Comparison of ENCODE assay signal across 8 mouse cellular contexts in the genomic region with DNA sequence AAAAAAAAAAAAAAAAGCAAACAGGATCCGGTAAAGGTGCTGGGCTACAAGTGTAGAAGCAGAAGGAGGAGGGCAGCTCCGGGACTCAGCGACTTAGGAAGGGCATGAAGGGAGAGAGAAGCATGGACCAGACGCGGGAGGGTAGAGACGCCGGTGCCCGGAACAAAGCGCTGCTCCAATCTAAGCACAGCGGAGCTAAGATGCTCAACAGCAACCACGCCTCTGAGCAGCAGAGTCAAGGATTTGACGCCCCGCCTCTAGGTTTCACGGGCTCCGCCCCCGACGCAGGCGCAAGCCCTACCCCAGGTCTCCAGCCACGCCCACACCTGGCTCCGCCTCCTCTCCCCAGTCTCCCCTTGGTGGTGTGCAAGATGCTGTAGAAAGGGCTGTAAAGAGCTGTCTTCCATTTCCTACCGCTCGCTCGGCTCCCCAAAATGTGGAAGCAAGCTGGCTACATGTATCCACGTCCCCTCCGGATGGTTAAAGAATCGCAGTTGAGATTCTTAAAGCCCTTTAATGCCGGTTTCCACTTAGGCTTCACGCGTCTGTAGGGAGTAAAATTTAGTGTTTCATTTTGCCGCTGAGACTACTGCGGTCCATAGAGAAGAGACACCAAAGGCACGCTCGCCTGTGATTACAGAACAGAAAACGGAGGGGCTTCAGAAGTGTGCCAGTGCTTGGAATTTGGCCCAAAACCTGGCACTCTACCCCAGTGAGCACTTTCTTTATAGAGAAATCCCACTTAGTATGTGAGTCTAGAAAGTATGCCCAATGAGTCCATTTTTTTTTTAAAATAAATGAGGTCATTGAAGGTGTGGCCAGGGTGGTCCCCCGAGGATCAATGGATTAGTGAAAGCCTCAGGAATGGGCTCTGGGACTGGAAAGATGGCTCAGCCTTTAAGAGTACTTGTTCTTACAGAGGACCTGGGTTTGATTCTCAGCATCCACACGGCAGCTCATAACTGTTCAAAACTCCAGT. TPM values are rescaled to one million over a fixed set of nuclear protein-coding genes. Genes with fewer than 3 reads are reported as not detected.
DNase-seq lines count a peak whose midpoint lies in the region; ATAC-seq and TF ChIP-seq lines count a peak whose summit lies in the region.

A gene (minus strand): TSS at position 211 of the 979 bp plus-strand sequence.

- peak within 1 kb of the TSS; percentile 76 for H3K9ac ChIP-seq in hindbrain, postnatal 0 days (replicated peaks; ENCODE audit: low read length)

- H3K27me3 ChIP-seq in hindbrain, postnatal 0 days (ENCODE audit: insufficient read depth, low read length) = no peaks in the 10 kb centered on the region

- DNase-seq in WW6 (ENCODE audit: low read depth, low spot score) = peak; percentile 95
- peak; percentile 81 to 93 for DNase-seq in cerebellum, postnatal 4 days (ENCODE audit: low spot score in 2 of 2)
- peak; percentile 94 for DNase-seq in gastrocnemius, adult 18-20 months (ENCODE audit: low spot score)
- peak; percentile 99 for DNase-seq in hindbrain, postnatal 0 days (ENCODE audit: low spot score)
- DNase-seq in left cerebral cortex, adult 2 months (ENCODE audit: extremely low spot score in 1 of 2, low spot score in 2 of 2) = peak; percentile 94 to 95
- DNase-seq in right cerebral cortex, adult 2 months (ENCODE audit: low spot score in 2 of 2) = peak; percentile 95
- peak; percentile 91 for DNase-seq in urinary bladder, postnatal 14 days (ENCODE audit: low spot score)

- H3K4me1 ChIP-seq in hindbrain, postnatal 0 days (ENCODE audit: insufficient read depth, low read length) = peaks cover 4% of the 10 kb centered on the region; the same call in 1 of the 2 replicates

- H3K4me3 ChIP-seq in hindbrain, postnatal 0 days (ENCODE audit: low read length) = peak within 1 kb of the TSS; percentile 70
- H3K4me3 ChIP-seq in left cerebral cortex, adult 2 months = peak within 1 kb of the TSS; percentile 86

- peak within 1 kb of the TSS; percentile 94 for H3K27ac ChIP-seq in hindbrain, postnatal 0 days
- peak within 1 kb of the TSS; percentile 91 for H3K27ac ChIP-seq in left cerebral cortex, adult 2 months

- intact Hi-C loops in left cerebral cortex, adult 2 months (cut with DNase I) = no loop called here

- no peak for TF ChIP-seq CTCF in hindbrain, postnatal 0 days (IDR thresholded peaks at IDR 0.05; ENCODE audit: low read depth)
- TF ChIP-seq CTCF in left cerebral cortex, adult 2 months (IDR thresholded peaks at IDR 0.05) = no peak; the same call in 1 of the 2 replicates

- ATAC-seq in hindbrain, postnatal 0 days = peak; percentile 97
- peak; percentile 99 for ATAC-seq in megakaryocyte, adult 5-6 weeks (ENCODE audit: poor library complexity, severe bottlenecking)

- H3K4me2 ChIP-seq in hindbrain, postnatal 0 days (ENCODE audit: low read depth, low read length) = peak within 1 kb of the TSS; percentile 79

- 2% methylated on average over 36 of the region's 36 CpGs for WGBS in hindbrain, postnatal 0 days

- H3K9me3 ChIP-seq in hindbrain, postnatal 0 days (ENCODE audit: low read length) = no peaks in the 10 kb centered on the region

- H3K36me3 ChIP-seq in hindbrain, postnatal 0 days (ENCODE audit: insufficient read depth, low read length) = no peaks in the 10 kb centered on the region

RNA-seq across cellular contexts. Expression of the gene that starts here (rescaled TPM):
- total RNA-seq in gastrocnemius, adult 18-20 months (2021) = under 1 TPM; 0.43 to 0.82 TPM
- total RNA-seq in hindbrain, postnatal 0 days (2014; rRNA removed) = 85.9 and 87.8 TPM in 2 replicates
- 30.8 and 32.7 TPM in 2 replicates for polyA plus RNA-seq in hindbrain, postnatal 0 days (2015; fragmentation: Nextera tagmentation; extraction: Ambion mirVana)
- total RNA-seq in left cerebral cortex, adult 2 months (2021) = 10 to 100 TPM; 34.3 to 34.8 TPM
- total RNA-seq in megakaryocyte, adult 5-6 weeks (2015) = 0.23 TPM in 1 of 2 replicates, not detected in the other
- not detected in 2 replicates for total RNA-seq in megakaryocyte, adult 5-6 weeks (2017)

Comparison
In these comparisons a context has a peak if more than half of its experiments do, and no peak if none do; other contexts are left out.
1. Peak in every context shown above with its lines: DNase-seq, ATAC-seq, H3K4me3 ChIP-seq and H3K27ac ChIP-seq.
2. RNA of the gene that starts here (total RNA-seq): 85.9 to 87.8 TPM in hindbrain, postnatal 0 days and 34.3 to 34.8 TPM in left cerebral cortex, adult 2 months; 0.43 to 0.82 TPM in gastrocnemius, adult 18-20 months and 0.23 TPM in megakaryocyte, adult 5-6 weeks; every median in the first group is over 10 times any median in the second.
3. Peak in DNase-seq in gastrocnemius, adult 18-20 months; RNA of the gene not detected or under 1 TPM.
4. Peak in ATAC-seq in megakaryocyte, adult 5-6 weeks; RNA of the gene not detected or under 1 TPM.